Mouse (Mus musculus) lung, adult 2 months (tissue): ENCODE data around the gene Fkbp6.

ENCODE experiments used
- CTCF ChIP-seq: fragments of 200-500 bp; IDR thresholded peaks from 2 replicates; pipeline ENCODE4 v1.5.1; 2011; ENCODE audit warnings: mild to moderate bottlenecking, low read length, control low read depth; ENCODE audit not compliant: insufficient read depth
- POLR2A ChIP-seq: fragments of 200-500 bp; IDR thresholded peaks from 2 replicates; pipeline ENCODE4 v1.6.1; 2011; ENCODE audit warnings: low read depth, mild to moderate bottlenecking, control low read depth, low read length, borderline replicate concordance; ENCODE audit errors: extremely low read depth

GRCm38 (mm10) chr5:135331161-135331560 is 18.7 kb downstream of the Fkbp6 start:
- TF ChIP-seq CTCF (no peak), POLR2A (no peak)
